Mouse (Mus musculus): ENCODE data around the gene Cyb561d1.
A peak's percentile ranks its signal among the peaks of the same experiment; 100 is the strongest.

The Cyb561d1 gene

GRCm38 (mm10) chr3:108186098-108187047, 14.6 kb downstream of the Cyb561d1 start, which contains the start of gene Amigo1:
Amigo1 (plus strand) TSS chr3:108186335.
- Histone ChIP-seq H3K36me3 (ENCODE audit: insufficient read depth, low read length) (peaks cover 4% of the 10 kb centered on the region; the same call in 1 of the 2 replicates), H3K9me3 (ENCODE audit: low read length) (no peaks in the 10 kb centered on the region; the same call in 1 of the 2 replicates), H3K4me3 (replicated peaks; ENCODE audit: low read length) (peak within 1 kb of the TSS; percentile 88), H3K27me3 (ENCODE audit: insufficient read depth, low read length) (peaks cover 48% of the 10 kb centered on the region), H3K4me1 (replicated peaks; ENCODE audit: low read depth, low read length) (peaks cover 59% of the 10 kb centered on the region)
- TF ChIP-seq POU5F1 (IDR thresholded peaks at IDR 0.05; ENCODE audit: borderline replicate concordance, low read length) (no peak), NANOG (IDR thresholded peaks at IDR 0.05; ENCODE audit: borderline replicate concordance, low read length) (no peak), CTCF (conservative IDR thresholded peaks at IDR 0.05; ENCODE audit: low read length) (no peak)

- TF ChIP-seq NANOG (IDR thresholded peaks at IDR 0.05; ENCODE audit: borderline replicate concordance, low read length) (no peak), CTCF (conservative IDR thresholded peaks at IDR 0.05; ENCODE audit: low read length) (no peak), POU5F1 (IDR thresholded peaks at IDR 0.05; ENCODE audit: borderline replicate concordance, low read length) (no peak)
Measured at GRCm38 (mm10) chr3:108185460-108186097, 15.4 kb downstream of the Cyb561d1 start.

GRCm38 (mm10) chr3:108184742-108185141, 16.3 kb downstream of the Cyb561d1 start:
- no peak for TF ChIP-seq NANOG (IDR thresholded peaks at IDR 0.05; ENCODE audit: borderline replicate concordance, low read length)
- no peak for TF ChIP-seq CTCF (conservative IDR thresholded peaks at IDR 0.05; ENCODE audit: low read length)
- TF ChIP-seq POU5F1 (IDR thresholded peaks at IDR 0.05; ENCODE audit: borderline replicate concordance, low read length): no peak
- Histone ChIP-seq H3K9me3 (ENCODE audit: low read length) (no peaks in the 10 kb centered on the region; the same call in 1 of the 2 replicates), H3K27me3 (ENCODE audit: insufficient read depth, low read length) (peaks cover 48% of the 10 kb centered on the region), H3K4me1 (replicated peaks; ENCODE audit: low read depth, low read length) (peaks cover 45% of the 10 kb centered on the region), H3K36me3 (ENCODE audit: insufficient read depth, low read length) (0 out of 2 replicates have a peak, but pooled peaks cover 4% of the 10 kb centered on the region), H3K4me3 (replicated peaks; ENCODE audit: low read length) (no peak overlapping the region)

More at GRCm38 (mm10) chr3:108185460-108186097, 15.4 kb downstream of the Cyb561d1 start:
- peaks cover 54% of the 10 kb centered on the region for H3K4me1 ChIP-seq (replicated peaks; ENCODE audit: low read depth, low read length)
- 0 out of 2 replicates have a peak, but pooled peaks cover 4% of the 10 kb centered on the region for H3K36me3 ChIP-seq (ENCODE audit: insufficient read depth, low read length)
- no peaks in the 10 kb centered on the region; the same call in 1 of the 2 replicates for H3K9me3 ChIP-seq (ENCODE audit: low read length)
- H3K27me3 ChIP-seq (ENCODE audit: insufficient read depth, low read length): peaks cover 48% of the 10 kb centered on the region
- H3K4me3 ChIP-seq (replicated peaks; ENCODE audit: low read length): peak overlapping the region; percentile 88

GRCm38 (mm10) chr3:108180514-108180913, 20.5 kb downstream of the Cyb561d1 start:
- Histone ChIP-seq H3K4me1 (replicated peaks; ENCODE audit: low read depth, low read length) (peaks cover 15% of the 10 kb centered on the region), H3K27me3 (ENCODE audit: insufficient read depth, low read length) (peaks cover 23% of the 10 kb centered on the region), H3K9me3 (ENCODE audit: low read length) (no peaks in the 10 kb centered on the region; the same call in 1 of the 2 replicates), H3K4me3 (replicated peaks; ENCODE audit: low read length) (no peak overlapping the region), H3K36me3 (ENCODE audit: insufficient read depth, low read length) (no peaks in the 10 kb centered on the region)
- TF ChIP-seq POU5F1 (IDR thresholded peaks at IDR 0.05; ENCODE audit: borderline replicate concordance, low read length) (no peak), NANOG (IDR thresholded peaks at IDR 0.05; ENCODE audit: borderline replicate concordance, low read length) (no peak), CTCF (conservative IDR thresholded peaks at IDR 0.05; ENCODE audit: low read length) (no peak)

GRCm38 (mm10) chr3:108178756-108179715, 22.0 kb downstream of the Cyb561d1 start:
- TF ChIP-seq NANOG (IDR thresholded peaks at IDR 0.05; ENCODE audit: borderline replicate concordance, low read length) (no peak), CTCF (conservative IDR thresholded peaks at IDR 0.05; ENCODE audit: low read length) (peak; percentile 59), POU5F1 (IDR thresholded peaks at IDR 0.05; ENCODE audit: borderline replicate concordance, low read length) (no peak)
- Histone ChIP-seq H3K9me3 (ENCODE audit: low read length) (no peaks in the 10 kb centered on the region), H3K36me3 (ENCODE audit: insufficient read depth, low read length) (no peaks in the 10 kb centered on the region), H3K27me3 (ENCODE audit: insufficient read depth, low read length) (peaks cover 15% of the 10 kb centered on the region), H3K4me3 (replicated peaks; ENCODE audit: low read length) (no peak overlapping the region), H3K4me1 (replicated peaks; ENCODE audit: low read depth, low read length) (peaks cover 19% of the 10 kb centered on the region)

GRCm38 (mm10) chr3:108174672-108175531, 26.1 kb downstream of the Cyb561d1 start:
- H3K36me3 ChIP-seq (ENCODE audit: insufficient read depth, low read length): no peaks in the 10 kb centered on the region
- peaks cover 13% of the 10 kb centered on the region; the same call in 1 of the 2 replicates for H3K27me3 ChIP-seq (ENCODE audit: insufficient read depth, low read length)
- TF ChIP-seq CTCF (conservative IDR thresholded peaks at IDR 0.05; ENCODE audit: low read length) (no peak), NANOG (IDR thresholded peaks at IDR 0.05; ENCODE audit: borderline replicate concordance, low read length) (no peak), POU5F1 (IDR thresholded peaks at IDR 0.05; ENCODE audit: borderline replicate concordance, low read length) (no peak)
- no peaks in the 10 kb centered on the region for H3K9me3 ChIP-seq (ENCODE audit: low read length)
- H3K4me3 ChIP-seq (replicated peaks; ENCODE audit: low read length): peak overlapping the region; percentile 3; the same call in 1 of the 2 replicates
- peaks cover 15% of the 10 kb centered on the region for H3K4me1 ChIP-seq (replicated peaks; ENCODE audit: low read depth, low read length)

- H3K4me1 ChIP-seq (replicated peaks; ENCODE audit: low read depth, low read length): peaks cover 13% of the 10 kb centered on the region
- no peaks in the 10 kb centered on the region for H3K36me3 ChIP-seq (ENCODE audit: insufficient read depth, low read length)
- no peak overlapping the region for H3K4me3 ChIP-seq (replicated peaks; ENCODE audit: low read length)
- TF ChIP-seq POU5F1 (IDR thresholded peaks at IDR 0.05; ENCODE audit: borderline replicate concordance, low read length) (no peak), NANOG (IDR thresholded peaks at IDR 0.05; ENCODE audit: borderline replicate concordance, low read length) (no peak), CTCF (conservative IDR thresholded peaks at IDR 0.05; ENCODE audit: low read length) (no peak)
- no peaks in the 10 kb centered on the region for H3K9me3 ChIP-seq (ENCODE audit: low read length)
- H3K27me3 ChIP-seq (ENCODE audit: insufficient read depth, low read length): peaks cover 30% of the 10 kb centered on the region
Measured at GRCm38 (mm10) chr3:108169199-108169598, 31.8 kb downstream of the Cyb561d1 start.

Data from E14TG2a.4 (cell line).